Mouse (Mus musculus): ENCODE data around the gene Csad.

DNA sequence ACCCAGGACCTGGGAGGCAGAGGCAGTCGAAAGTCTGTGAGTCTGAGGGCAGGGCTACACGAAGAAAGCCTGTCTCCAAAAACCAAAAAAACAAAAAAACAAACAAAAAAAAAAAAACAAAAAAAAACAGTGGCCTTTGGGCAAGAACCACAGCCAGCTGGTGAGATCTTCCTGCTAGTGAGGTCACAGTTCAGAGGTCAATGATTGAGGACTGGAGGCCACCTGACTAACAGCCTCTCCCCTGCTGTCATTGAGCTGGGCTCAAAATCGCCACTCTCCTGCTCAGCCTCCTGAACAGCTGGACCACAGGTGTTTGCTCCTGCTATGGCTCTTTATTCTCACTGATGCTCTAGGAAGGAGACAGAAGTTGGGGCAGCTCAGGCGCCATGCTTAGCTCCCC is 51.9 kb downstream of the Csad start:
- TF ChIP-seq POLR2A (IDR thresholded peaks at IDR 0.05; ENCODE audit: borderline replicate concordance, low read depth, low read length): no peak
- no peak for TF ChIP-seq CTCF (IDR thresholded peaks at IDR 0.05; ENCODE audit: low read depth, low read length)

Data from bone marrow macrophage, adult 2 months (primary cell).